Mouse (Mus musculus): Measurements from ENCODE around the gene Olfr222.

DNA sequence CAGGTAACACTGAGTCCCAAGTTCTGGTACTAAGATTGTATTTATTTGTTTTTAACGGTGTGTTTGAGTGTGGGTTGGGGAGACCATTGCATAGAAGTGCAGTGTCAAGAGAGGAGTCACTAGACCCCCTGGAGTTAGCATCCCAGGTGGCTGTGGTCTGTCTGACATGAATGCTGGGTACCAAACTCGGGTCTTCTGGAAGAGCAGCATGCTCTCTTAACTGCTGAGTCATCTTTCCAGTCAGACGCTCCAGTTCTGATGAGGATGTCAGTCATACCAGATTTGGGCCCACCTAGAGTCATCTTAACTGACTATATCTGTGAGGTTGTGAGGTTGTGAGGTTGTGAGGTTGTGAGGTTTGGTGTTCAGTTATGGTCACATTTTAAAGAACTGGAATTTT lies 15.1 kb downstream of the Olfr222 start:
- no peak for TF ChIP-seq CTCF (IDR thresholded peaks at IDR 0.05; ENCODE audit: low read depth)
- TF ChIP-seq EP300 (IDR thresholded peaks at IDR 0.05; ENCODE audit: low read depth): no peak
